Mouse (Mus musculus) left cerebral cortex, postnatal 25 days (tissue): ENCODE measurements at regions not wholly inside any gene's neighbourhood (a gene's known extent, or its start where the extent isn't known, plus 50 kb on each side); places are given as distances from the start of the nearest gene placed in this dataset.
"Not testable (repeated sequence)": the region's sequence is repeated elsewhere in the genome, so short reads cannot be mapped to it uniquely, and the experiment has no call there.

Source experiments
- DNase-seq, 2 experiments: peaks; one replicate each; pipeline ENCODE4 v3.0.0; 2022; ENCODE audit warnings: low spot score in 2 of 2, mixed read lengths in 1 of 2
- intact Hi-C: fragments of 180-260 bp; cut with DNase I; formaldehyde crosslinking; loops from one replicate; pipeline ENCODE4 v1.15.1; 2025

GRCm38 (mm10) chr1:149463930-149464329, 497.2 kb downstream of the Pla2g4a start:
- intact Hi-C loops, result no loop called here
- DNase-seq, result no peak

- intact Hi-C loops, result no loop called here
These were observed 511.1 kb downstream of the Pla2g4a start for GRCm38 (mm10) chr1:149449801-149450493.

GRCm38 (mm10) chr1:149448516-149448915, 512.6 kb downstream of the Pla2g4a start:
- intact Hi-C loops, result no loop called here
- peak; percentile 1 to 40 for DNase-seq

More at GRCm38 (mm10) chr1:149449801-149450493, 511.1 kb downstream of the Pla2g4a start:
- no peak for DNase-seq

GRCm38 (mm10) chr1:149411009-149411408, 550.1 kb downstream of the Pla2g4a start:
- intact Hi-C loops, result no loop called here
- DNase-seq, result no peak

GRCm38 (mm10) chr1:149405367-149405766, 555.7 kb downstream of the Pla2g4a start:
- intact Hi-C loops, result no loop called here
- no peak for DNase-seq

- intact Hi-C loops, result no loop called here
- DNase-seq, result no peak
These were observed 572.4 kb downstream of the Pla2g4a start for GRCm38 (mm10) chr1:149388706-149389105.

- peak in 1 of 2 experiments; percentile 45 for DNase-seq
- intact Hi-C loops, result no loop called here
These were observed 609.7 kb downstream of the Pla2g4a start for GRCm38 (mm10) chr1:149351338-149351907.

- DNase-seq, result no peak
- intact Hi-C loops, result no loop called here
These were observed 613.7 kb downstream of the Pla2g4a start for GRCm38 (mm10) chr1:149347359-149347758.

- peak in 1 of 2 experiments; percentile 62 for DNase-seq
- intact Hi-C loops, result loop anchor here (10.0 kb wide), 1 partner anchor 427 kb away; no protein-coding TSS in a partner anchor
These were observed 622.9 kb downstream of the Pla2g4a start for GRCm38 (mm10) chr1:149338158-149338557.

GRCm38 (mm10) chr1:149332239-149332638, 628.9 kb downstream of the Pla2g4a start:
- DNase-seq, result no peak
- intact Hi-C loops, result loop anchor here (10.0 kb wide), 1 partner anchor 433 kb away; no protein-coding TSS in a partner anchor

GRCm38 (mm10) chr1:149327171-149327570, 633.9 kb downstream of the Pla2g4a start:
- peak in 1 of 2 experiments; percentile 20 for DNase-seq
- intact Hi-C loops, result no loop called here

GRCm38 (mm10) chr1:149323095-149323494, 638.0 kb downstream of the Pla2g4a start:
- DNase-seq, result no peak
- intact Hi-C loops, result no loop called here

- no peak for DNase-seq
- intact Hi-C loops, result no loop called here
These were observed 671.4 kb downstream of the Pla2g4a start for GRCm38 (mm10) chr1:149289725-149290124.

- intact Hi-C loops, result no loop called here
- peak in 1 of 2 experiments; percentile 15 for DNase-seq
These were observed 686.2 kb downstream of the Pla2g4a start for GRCm38 (mm10) chr1:149274932-149275331.

GRCm38 (mm10) chr1:149256866-149257265, 704.2 kb downstream of the Pla2g4a start:
- no peak for DNase-seq
- intact Hi-C loops, result no loop called here

- DNase-seq, result no peak
- intact Hi-C loops, result no loop called here
These were observed 706.9 kb downstream of the Pla2g4a start for GRCm38 (mm10) chr1:149254141-149254540.

GRCm38 (mm10) chr1:149238329-149239015, 722.6 kb downstream of the Pla2g4a start:
- DNase-seq, result no peak
- intact Hi-C loops, result no loop called here

GRCm38 (mm10) chr1:149227170-149227569, 733.9 kb downstream of the Pla2g4a start:
- intact Hi-C loops, result not testable (repeated sequence)

GRCm38 (mm10) chr1:149226400-149226799, 734.7 kb downstream of the Pla2g4a start:
- intact Hi-C loops, result no loop called here
- no peak for DNase-seq

More at GRCm38 (mm10) chr1:149227170-149227569, 733.9 kb downstream of the Pla2g4a start:
- not testable (repeated sequence) for DNase-seq

- intact Hi-C loops, result no loop called here
- no peak for DNase-seq
These were observed 758.5 kb downstream of the Pla2g4a start for GRCm38 (mm10) chr1:149202631-149203030.
